Mouse (Mus musculus) MEL (cell line): ENCODE data around the gene Sfrp4. TPM values are rescaled to one million over a fixed set of nuclear protein-coding genes. Genes with fewer than 3 reads are reported as not detected.
A peak's percentile ranks its signal among the peaks of the same experiment; 100 is the strongest.

Experiments
- DNase-seq: peaks from one replicate; pipeline ENCODE4 v3.0.0; 2011; ENCODE audit warnings: low read depth, low spot score
- H3K27ac ChIP-seq: 2 replicates; pipeline ENCODE4 v1.5.1; 2012; ENCODE audit warnings: low read depth, mild to moderate bottlenecking, control low read depth, low read length, moderate library complexity; ENCODE audit not compliant: control insufficient read depth
- H3K27me3 ChIP-seq, 2 experiments: fragments of 150-350 bp in 1 of 2; sonication (generic) in 1 of 2; 2 replicates each; pipeline ENCODE4 v1.6.1; 2012; ENCODE audit warnings: low read length in 2 of 2, mild to moderate bottlenecking in 2 of 2, improper control_type of control experiment in 1 of 2, moderate library complexity in 1 of 2; ENCODE audit not compliant: insufficient read depth in 2 of 2, control insufficient read depth in 1 of 2
- H3K36me3 ChIP-seq, 2 experiments: 2 replicates each; pipeline ENCODE4 v1.6.1; 2012 to 2014; ENCODE audit warnings: low read length in 2 of 2, improper control_type of control experiment in 1 of 2, inconsistent platforms in 1 of 2, mild to moderate bottlenecking in 1 of 2; ENCODE audit not compliant: insufficient read depth in 2 of 2, control insufficient read depth in 1 of 2
- H3K4me1 ChIP-seq, 2 experiments: fragments of 150-350 bp in 1 of 2; sonication (generic) in 1 of 2; 2 replicates each; pipeline ENCODE4 v1.6.1; 2012; ENCODE audit warnings: low read length in 2 of 2, improper control_type of control experiment in 1 of 2, mild to moderate bottlenecking in 1 of 2; ENCODE audit not compliant: insufficient read depth in 2 of 2, control insufficient read depth in 1 of 2
- H3K4me3 ChIP-seq, 2 experiments: fragments of 150-350 bp in 1 of 2; sonication (generic) in 1 of 2; 2 replicates each; pipeline ENCODE4 v1.5.1; 2012; ENCODE audit warnings: low read depth in 2 of 2, low read length in 2 of 2, mild to moderate bottlenecking in 2 of 2, moderate library complexity in 2 of 2, control low read depth in 1 of 2, improper control_type of control experiment in 1 of 2; ENCODE audit not compliant: control insufficient read depth in 1 of 2, insufficient read depth in 1 of 2
- H3K79me2 ChIP-seq: 2 replicates; pipeline ENCODE4 v1.6.1; 2012; ENCODE audit warnings: mild to moderate bottlenecking, low read length, moderate library complexity; ENCODE audit not compliant: control insufficient read depth, poor library complexity, insufficient read depth
- H3K9ac ChIP-seq: 2 replicates; pipeline ENCODE4 v1.6.1; 2012; ENCODE audit warnings: low read depth, mild to moderate bottlenecking, control low read depth, low read length, moderate library complexity; ENCODE audit not compliant: control insufficient read depth, poor library complexity, severe bottlenecking
- H3K9me3 ChIP-seq: fragments of 150-350 bp; sonication (generic); replicated peaks from 2 replicates; pipeline ENCODE4 v1.6.1; 2012; ENCODE audit warnings: mild to moderate bottlenecking, low read length, improper control_type of control experiment, moderate library complexity; ENCODE audit not compliant: insufficient read depth
- CHD1 ChIP-seq: IDR thresholded peaks from 2 replicates; pipeline ENCODE4 v1.6.1; 2012; ENCODE audit warnings: low read depth, mild to moderate bottlenecking, inconsistent platforms, low read length, improper control_type of control experiment
- CHD2 ChIP-seq: IDR thresholded peaks from 2 replicates; pipeline ENCODE4 v1.6.1; 2011; ENCODE audit warnings: low read length, improper control_type of control experiment
- E2F4 ChIP-seq: IDR thresholded peaks from 2 replicates; pipeline ENCODE4 v1.6.1; 2011; ENCODE audit warnings: low read depth, low read length, improper control_type of control experiment, borderline replicate concordance
- EP300 ChIP-seq, 2 experiments: IDR thresholded peaks; 2 replicates each; pipeline ENCODE4 v1.6.1; 2011; ENCODE audit warnings: improper control_type of control experiment in 2 of 2, low read length in 2 of 2, low read depth in 1 of 2, mild to moderate bottlenecking in 1 of 2
- ETS1 ChIP-seq: IDR thresholded peaks from 2 replicates; pipeline ENCODE4 v1.6.1; 2012; ENCODE audit warnings: low read depth, mild to moderate bottlenecking, inconsistent platforms, low read length, improper control_type of control experiment, moderate library complexity
- GATA1 ChIP-seq: IDR thresholded peaks from 2 replicates; pipeline ENCODE4 v1.6.1; 2011; ENCODE audit warnings: low read depth, low read length, improper control_type of control experiment
- JUND ChIP-seq: IDR thresholded peaks from 2 replicates; pipeline ENCODE4 v1.6.1; 2011; ENCODE audit warnings: low read depth, mild to moderate bottlenecking, improper control_type of control experiment, low read length
- MAFK ChIP-seq: IDR thresholded peaks from 2 replicates; pipeline ENCODE4 v1.6.1; 2011; ENCODE audit warnings: low read depth, mild to moderate bottlenecking, low read length, improper control_type of control experiment, borderline replicate concordance
- MYB ChIP-seq: IDR thresholded peaks from 2 replicates; pipeline ENCODE4 v1.6.1; 2011; ENCODE audit warnings: mild to moderate bottlenecking, low read depth, low read length, improper control_type of control experiment
- MYC ChIP-seq: IDR thresholded peaks from 2 replicates; pipeline ENCODE4 v1.6.1; 2011; ENCODE audit warnings: low read depth, mild to moderate bottlenecking, low read length, improper control_type of control experiment, moderate library complexity
- POLR2AphosphoS2 ChIP-seq: IDR thresholded peaks from 2 replicates; pipeline ENCODE4 v1.6.1; 2011; ENCODE audit warnings: low read length, improper control_type of control experiment
- RCOR1 ChIP-seq: IDR thresholded peaks from 2 replicates; pipeline ENCODE4 v1.6.1; 2012; ENCODE audit warnings: low read depth, mild to moderate bottlenecking, inconsistent platforms, low read length, improper control_type of control experiment
- TCF12 ChIP-seq: IDR thresholded peaks from 2 replicates; pipeline ENCODE4 v1.6.1; 2014; ENCODE audit warnings: low read depth, mild to moderate bottlenecking, inconsistent platforms, low read length, improper control_type of control experiment, moderate library complexity
- UBTF ChIP-seq: IDR thresholded peaks from 2 replicates; pipeline ENCODE4 v1.6.1; 2012; ENCODE audit warnings: low read depth, mild to moderate bottlenecking, inconsistent platforms, low read length, improper control_type of control experiment, moderate library complexity, borderline replicate concordance; ENCODE audit not compliant: insufficient read depth
- ZNF384 ChIP-seq: IDR thresholded peaks from 2 replicates; pipeline ENCODE4 v1.6.1; 2012; ENCODE audit warnings: low read depth, mild to moderate bottlenecking, inconsistent platforms, low read length, improper control_type of control experiment
- polyA plus RNA-seq, 2 experiments: library from polyadenylated mRNA; stranded (reverse) in 1 of 2; unstranded in 1 of 2; fragments of >175 nt in 1 of 2; fragments of >200 nt in 1 of 2; gene quantifications; 2 replicates each; pipeline versions ENCODE4 v1.2.1 to v1.2.4; 2012; ENCODE audit warnings: low replicate concordance in 2 of 2, low read depth in 1 of 2; ENCODE audit not compliant: insufficient read length in 2 of 2, insufficient read depth in 1 of 2, missing spikeins in 1 of 2
- total RNA-seq: library from RNA; depleted of rRNA; stranded (reverse); fragments of 300-350 nt; gene quantifications from 2 replicates; pipeline ENCODE4 v1.2.3, GENCODE M21; 2012

Sfrp4 gene
- total and polyA plus RNA-seq, 3 experiments, result 0.19 TPM; not detected in 2

DNA sequence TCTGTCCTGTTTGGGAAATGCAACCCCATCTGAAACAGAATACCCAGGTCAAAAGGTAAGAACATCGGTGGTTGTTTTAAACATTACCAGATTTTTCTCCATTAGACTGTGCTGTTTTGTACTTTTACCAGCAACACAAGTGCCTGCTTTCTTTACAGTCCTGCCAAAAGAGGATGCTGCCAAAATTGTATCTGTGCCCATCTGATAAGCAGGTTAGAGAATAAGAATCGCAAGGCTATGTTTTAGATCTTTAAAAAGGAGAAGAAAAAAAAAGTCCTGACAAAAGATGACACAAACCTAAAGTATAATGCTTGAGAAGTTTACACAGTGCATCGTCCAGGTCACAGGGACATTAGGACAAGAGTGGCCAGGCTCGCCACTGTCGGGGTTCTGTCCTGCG lies 23.7 kb upstream of the Sfrp4 start:
- H3K9ac ChIP-seq, result no peak overlapping the region
- peaks cover 8 to 13% of the 10 kb centered on the region in 2 experiments for H3K4me1 ChIP-seq
- H3K27me3 ChIP-seq, result peaks cover 0 to 2% of the 10 kb centered on the region in 2 experiments; a peak in 1 of 4 replicates
- no peak overlapping the region for H3K4me3 ChIP-seq
- peak; percentile 84 for DNase-seq
- H3K36me3 ChIP-seq, result peaks cover 0 to 5% of the 10 kb centered on the region in 2 experiments; a peak in 2 of 4 replicates
- 0 out of 2 replicates have a peak overlapping the region, but pooled peaks have one; percentile 12 for H3K27ac ChIP-seq
- TF ChIP-seq EP300 (IDR thresholded peaks at IDR 0.05; ENCODE audit: low read depth in 1 of 2, low read length in 2 of 2) (peak; percentile 26 to 75; a peak in 3 of 4 replicates), E2F4 (no peak), ZNF384 (peak; percentile 87), RCOR1 (peak; percentile 70; the same call in 1 of the 2 replicates), GATA1 (peak; percentile 99), TCF12 (0 out of 2 replicates have a peak, but pooled peaks have one; percentile 31), POLR2AphosphoS2 (no peak), ETS1 (peak; percentile 47; the same call in 1 of the 2 replicates)
- TF ChIP-seq, all 39 proteins: peak for 6
- H3K9me3 ChIP-seq, result no peaks in the 10 kb centered on the region
- H3K79me2 ChIP-seq, result no peaks in the 10 kb centered on the region

DNA sequence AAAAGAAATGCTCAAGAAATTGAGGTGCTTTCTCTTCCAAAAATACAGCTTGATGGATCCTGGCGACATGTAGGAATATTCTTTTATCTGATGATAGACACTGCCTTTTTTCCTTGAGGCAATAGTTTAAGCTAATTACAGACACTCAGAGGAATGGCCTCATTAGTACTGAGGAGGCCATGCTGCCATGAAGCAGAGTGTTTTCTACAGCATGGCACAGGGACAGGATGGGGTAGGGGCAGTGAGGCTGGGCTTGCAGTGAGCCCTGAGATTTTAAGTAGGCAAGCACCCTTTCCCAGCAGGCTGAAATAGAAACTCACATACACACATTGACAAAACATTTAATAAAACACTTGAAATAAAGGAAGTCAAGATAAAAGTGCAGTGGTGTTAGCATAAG lies 20.4 kb upstream of the Sfrp4 start:
- Histone ChIP-seq H3K79me2 (no peaks in the 10 kb centered on the region), H3K9ac (no peak overlapping the region), H3K27me3 (no peaks in the 10 kb centered on the region), H3K36me3 (peaks cover 0 to 8% of the 10 kb centered on the region in 2 experiments; a peak in 2 of 4 replicates), H3K4me3 (no peak overlapping the region), H3K9me3 (no peaks in the 10 kb centered on the region)
- no peak for DNase-seq
- TF ChIP-seq JUND (no peak), TCF12 (no peak), EP300 (IDR thresholded peaks at IDR 0.05; ENCODE audit: low read depth in 1 of 2, low read length in 2 of 2) (no peak), CHD2 (no peak), MYC (no peak), ZNF384 (no peak), MAFK (no peak), RCOR1 (no peak), CHD1 (no peak), UBTF (no peak), MYB (no peak)
- TF ChIP-seq, all 39 proteins: peak for 0
- no peak overlapping the region for H3K27ac ChIP-seq
- H3K4me1 ChIP-seq, result peaks cover 9 to 16% of the 10 kb centered on the region in 2 experiments
